ENCODE assay signal across 24 mouse cellular contexts in the genomic region with DNA sequence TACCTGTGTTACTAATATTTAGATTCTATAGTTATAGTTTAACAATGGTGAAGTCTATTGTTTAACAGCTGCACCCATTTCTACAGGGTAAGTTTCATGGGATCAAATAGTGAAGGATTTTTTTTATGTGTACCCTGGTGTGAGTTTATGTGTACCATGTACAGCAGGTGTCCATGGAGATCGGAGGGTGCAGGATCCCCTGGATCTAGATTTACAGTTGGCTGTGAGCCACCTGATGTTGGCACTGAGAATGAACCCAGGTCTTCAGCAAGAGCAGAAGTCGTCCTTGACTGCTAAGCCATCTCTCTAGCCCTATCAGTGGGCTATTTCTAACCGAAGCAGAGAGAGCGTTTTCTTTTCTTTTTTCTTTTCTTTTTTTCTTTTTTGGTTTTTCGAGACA.
"Had no signal": no experiment of that assay in that cellular context is flagged by ENCODE, and none has a peak within 500 bp of the region (broad histone marks: within the 10 kb centered on the region; RNA-seq: fewer than 3 reads in every experiment).

No protein-coding gene starts in this region.

- H3K36me3 ChIP-seq: heart, embryonic 13.5 days; heart, embryonic 15.5 days; hindbrain, embryonic 13.5 days; hindbrain, embryonic 15.5 days; kidney, embryonic 15.5 days; limb, embryonic 13.5 days; limb, embryonic 15.5 days had no signal

- DNase-seq: gastrocnemius, postnatal 14 days; gastrocnemius, postnatal 36 days; heart, postnatal 14 days; heart, postnatal 36 days; kidney, adult 11 months; kidney, adult 2 months; kidney, adult 9 months; kidney, postnatal 14 days; kidney, postnatal 36 days; layer of hippocampus, adult 9-11 months; layer of hippocampus, postnatal 36 days; left cerebral cortex, postnatal 4 days had no signal

- H3K27ac ChIP-seq: heart, embryonic 13.5 days; heart, embryonic 15.5 days; hindbrain, embryonic 13.5 days; hindbrain, embryonic 15.5 days; hindbrain, postnatal 0 days; kidney, embryonic 15.5 days; kidney, postnatal 0 days; limb, embryonic 13.5 days; limb, embryonic 15.5 days had no signal

- H3K4me3 ChIP-seq: heart, embryonic 13.5 days; heart, embryonic 15.5 days; hindbrain, embryonic 13.5 days; hindbrain, embryonic 15.5 days; kidney, embryonic 15.5 days; limb, embryonic 13.5 days; limb, embryonic 15.5 days had no signal

- H3K9ac ChIP-seq: forebrain, postnatal 0 days; heart, embryonic 13.5 days; heart, embryonic 15.5 days; hindbrain, embryonic 13.5 days; hindbrain, embryonic 15.5 days; kidney, embryonic 15.5 days; limb, embryonic 13.5 days; limb, embryonic 15.5 days had no signal

- ATAC-seq: hindbrain, postnatal 0 days; intestine, embryonic 16.5 days had no signal

- H3K4me2 ChIP-seq: heart, embryonic 11.5 days; heart, embryonic 13.5 days; heart, embryonic 15.5 days; hindbrain, embryonic 13.5 days; hindbrain, embryonic 15.5 days; kidney, embryonic 15.5 days; limb, embryonic 13.5 days; limb, embryonic 15.5 days had no signal

- H3K9me3 ChIP-seq: heart, embryonic 13.5 days; heart, embryonic 15.5 days; hindbrain, embryonic 13.5 days; hindbrain, embryonic 15.5 days; kidney, embryonic 15.5 days; limb, embryonic 13.5 days; limb, embryonic 15.5 days had no signal

- H3K27me3 ChIP-seq: heart, embryonic 13.5 days; heart, embryonic 15.5 days; hindbrain, embryonic 13.5 days; hindbrain, embryonic 15.5 days; kidney, embryonic 15.5 days; limb, embryonic 13.5 days; limb, embryonic 15.5 days had no signal
